Mouse (Mus musculus) midbrain, embryonic 15.5 days (tissue): ENCODE measurements around the gene Akap9. TPM values are rescaled to one million over a fixed set of nuclear protein-coding genes. Genes with fewer than 3 reads are reported as not detected.
"Not testable (repeated sequence)": the region's sequence is repeated elsewhere in the genome, so short reads cannot be mapped to it uniquely, and the experiment has no call there.

Source experiments
- ATAC-seq: fragments of 200-750 bp; cut with Nextera tagmentation; replicated peaks from 2 replicates; pipeline ENCODE4 v1.8.0; 2017; ENCODE audit warnings: moderate TSS enrichment
- H3K27ac ChIP-seq: fragments of 300-500 bp; sonication (generic); 2 replicates; pipeline ENCODE4 v1.5.1; 2015; ENCODE audit warnings: mild to moderate bottlenecking, inconsistent platforms
- H3K27me3 ChIP-seq: fragments of 300-500 bp; sonication (generic); replicated peaks from 2 replicates; pipeline ENCODE4 v1.6.1; 2015; ENCODE audit warnings: inconsistent platforms
- H3K36me3 ChIP-seq: fragments of 300-500 bp; sonication (generic); replicated peaks from 2 replicates; pipeline ENCODE4 v1.6.1; 2015; ENCODE audit warnings: inconsistent platforms
- H3K4me1 ChIP-seq: fragments of 300-500 bp; sonication (generic); 2 replicates; pipeline ENCODE4 v1.6.1; 2015; ENCODE audit warnings: inconsistent platforms
- H3K4me2 ChIP-seq: fragments of 300-500 bp; sonication (generic); 2 replicates; pipeline ENCODE4 v1.6.1; 2015; ENCODE audit warnings: inconsistent platforms, mild to moderate bottlenecking, moderate library complexity
- H3K4me3 ChIP-seq: fragments of 300-500 bp; sonication (generic); 2 replicates; pipeline ENCODE4 v1.5.1; 2015; ENCODE audit warnings: mild to moderate bottlenecking, inconsistent platforms
- H3K9ac ChIP-seq: fragments of 300-500 bp; sonication (generic); 2 replicates; pipeline ENCODE4 v1.6.1; 2015; ENCODE audit warnings: mild to moderate bottlenecking, inconsistent platforms
- H3K9me3 ChIP-seq: fragments of 300-500 bp; sonication (generic); 2 replicates; pipeline ENCODE4 v1.6.1; 2016; ENCODE audit warnings: inconsistent platforms
- WGBS: fragments of 180-500 bp; shearing (Covaris S2); methylation state at CpG from one replicate; pipeline ENCODE4 v1.1.7; 2015; ENCODE audit warnings: mixed read lengths; 5-methylcytosine and 5-hydroxymethylcytosine counted together
- polyA plus RNA-seq: library from polyadenylated mRNA; unstranded; fragments of >200 nt; fragmentation: Nextera tagmentation; extraction: Ambion mirVana; gene quantifications from 2 replicates; pipeline ENCODE4 v1.2.1, GENCODE M21; 2015

Akap9 gene
- polyA plus RNA-seq, 1 experiment from 2014 or later: 434 TPM

DNA sequence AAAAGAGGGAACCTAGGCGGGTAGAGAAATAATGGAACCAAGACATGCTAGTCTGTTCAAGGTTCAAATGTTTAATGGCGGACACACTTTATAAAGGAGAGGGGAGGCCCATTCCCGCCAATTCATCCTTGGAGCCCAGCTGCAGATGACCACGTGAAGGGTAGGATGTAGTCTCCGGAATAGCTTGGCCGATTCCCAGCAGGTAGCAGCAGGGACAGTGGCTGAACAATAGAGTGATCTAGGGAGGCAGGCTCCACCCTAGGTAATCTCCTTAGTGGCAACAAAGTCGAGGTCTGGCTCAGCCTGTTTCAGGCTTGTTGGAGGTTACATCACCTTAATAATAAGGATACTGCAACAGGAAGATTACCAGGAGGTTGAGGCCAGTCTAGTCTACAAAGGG lies 179.2 kb downstream of the Akap9 start:
- not testable (repeated sequence) for ATAC-seq, H3K4me2 ChIP-seq, H3K36me3 ChIP-seq, H3K27me3 ChIP-seq, H3K9ac ChIP-seq, H3K27ac ChIP-seq, H3K4me3 ChIP-seq, H3K9me3 ChIP-seq
- peaks cover 20% of the 10 kb centered on the region for H3K4me1 ChIP-seq
- 41% methylated on average over 7 of the region's 7 CpGs for WGBS

- 93% methylated on average over 5 of the region's 5 CpGs for WGBS
Observed at GRCm38 (mm10) chr5:4112570-4113098, 184.8 kb downstream of the Akap9 start.

More at GRCm38 (mm10) chr5:4112570-4113098, 184.8 kb downstream of the Akap9 start:
- no peaks in the 10 kb centered on the region for H3K27me3 ChIP-seq
- no peaks in the 10 kb centered on the region for H3K4me1 ChIP-seq
- no peak overlapping the region for H3K9ac ChIP-seq
- H3K36me3 ChIP-seq: no peaks in the 10 kb centered on the region
- H3K4me3 ChIP-seq: no peak overlapping the region
- H3K9me3 ChIP-seq: no peaks in the 10 kb centered on the region
- H3K27ac ChIP-seq: no peak overlapping the region
- ATAC-seq: no peak
- H3K4me2 ChIP-seq: no peak overlapping the region

Other genes with a start within 250 kb of the Akap9 start
- 19.7 and 21.2 TPM in 2 replicates for gene Ankib1, start 125.1 kb upstream of the Akap9 start, polyA plus RNA-seq
- 54.0 and 58.3 TPM in 2 replicates for gene Krit1, start 124.9 kb upstream of the Akap9 start, polyA plus RNA-seq
- 0.14 and 0.26 TPM in 2 replicates for gene Lrrd1, start 82.9 kb upstream of the Akap9 start, polyA plus RNA-seq
- gene Mterf1a, start 34.1 kb upstream of the Akap9 start, polyA plus RNA-seq: 5.9 and 6.3 TPM in 2 replicates
- gene Cyp51, start 176.7 kb downstream of the Akap9 start, polyA plus RNA-seq: 140 and 146 TPM in 2 replicates